Mouse (Mus musculus): ENCODE data around the gene Cltrn. TPM values are rescaled to one million over a fixed set of nuclear protein-coding genes. Genes with fewer than 3 reads are reported as not detected.

Cltrn gene
- polyA plus RNA-seq, 1 experiment from 2014 or later = 0.20 TPM

DNA sequence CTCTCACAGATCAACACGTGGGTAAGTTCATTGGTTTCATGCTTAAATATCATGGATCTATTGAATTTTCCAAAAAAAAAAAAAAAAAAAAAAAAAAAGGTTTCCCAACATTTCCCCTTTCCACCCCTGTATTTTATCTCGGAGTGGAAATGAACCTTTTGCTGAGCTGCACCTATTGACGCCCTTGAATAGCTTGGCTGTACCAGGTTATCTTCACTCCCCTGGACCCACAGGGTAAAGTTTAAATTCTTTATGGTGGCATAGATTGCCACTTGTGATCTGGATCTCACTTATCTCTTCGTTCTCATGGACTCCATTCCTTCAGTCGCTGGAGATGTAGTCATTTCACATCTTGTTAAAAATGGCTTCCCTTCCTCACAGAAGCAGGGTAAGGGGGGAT lies 66.0 kb downstream of the Cltrn start:
- no peak for ATAC-seq
- 86% methylated on average over 5 of the region's 5 CpGs for WGBS

DNA sequence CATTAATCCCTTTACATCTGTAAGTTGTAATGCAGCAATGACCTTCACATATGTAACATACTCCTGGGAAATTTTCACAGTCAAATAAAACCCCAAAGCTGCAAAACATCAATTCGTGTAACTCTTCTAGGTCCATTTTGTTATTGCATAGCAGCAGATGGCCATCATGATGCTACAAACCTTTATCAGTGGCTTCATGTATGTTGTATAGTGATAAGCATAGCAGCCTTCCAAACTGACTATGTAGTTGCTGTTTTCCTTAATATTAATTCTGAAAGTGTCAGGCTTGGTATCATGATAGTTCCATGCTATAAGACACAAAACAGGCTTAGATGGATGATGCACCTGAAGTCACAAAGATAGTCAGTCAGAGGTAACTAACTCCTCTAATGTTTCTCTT lies 76.1 kb downstream of the Cltrn start:
- H3K9ac ChIP-seq (ENCODE audit: low read depth, low read length) = no peak overlapping the region
- H3K27ac ChIP-seq (ENCODE audit: low read depth, low read length) = no peak overlapping the region
- no peak overlapping the region for H3K4me3 ChIP-seq (ENCODE audit: low read length)
- H3K36me3 ChIP-seq (ENCODE audit: control insufficient read depth, insufficient read depth, low read length) = no peaks in the 10 kb centered on the region
- no peaks in the 10 kb centered on the region for H3K9me3 ChIP-seq (ENCODE audit: control insufficient read depth, low read length)
- no peaks in the 10 kb centered on the region for H3K27me3 ChIP-seq (replicated peaks; ENCODE audit: control insufficient read depth, insufficient read depth, low read length)
- ATAC-seq = no peak
- no peaks in the 10 kb centered on the region for H3K4me1 ChIP-seq (ENCODE audit: control insufficient read depth, insufficient read depth, low read depth, low read length)
- 90% methylated on average over 1 of the region's 1 CpGs for WGBS
- H3K4me2 ChIP-seq (ENCODE audit: low read length) = no peak overlapping the region

More for the DNA sequence above, 66.0 kb downstream of the Cltrn start:
- Histone ChIP-seq H3K4me1 (ENCODE audit: control insufficient read depth, insufficient read depth, low read depth, low read length) (no peaks in the 10 kb centered on the region), H3K36me3 (ENCODE audit: control insufficient read depth, insufficient read depth, low read length) (no peaks in the 10 kb centered on the region), H3K27me3 (replicated peaks; ENCODE audit: control insufficient read depth, insufficient read depth, low read length) (no peaks in the 10 kb centered on the region), H3K4me2 (ENCODE audit: low read length) (no peak overlapping the region), H3K4me3 (ENCODE audit: low read length) (no peak overlapping the region), H3K27ac (ENCODE audit: low read depth, low read length) (no peak overlapping the region), H3K9ac (ENCODE audit: low read depth, low read length) (no peak overlapping the region), H3K9me3 (ENCODE audit: control insufficient read depth, low read length) (no peaks in the 10 kb centered on the region)

Other genes starting within 250 kb of the Cltrn start
- gene Ap1s2, start 179.8 kb upstream of the Cltrn start, polyA plus RNA-seq (2015; fragmentation: Nextera tagmentation; extraction: Ambion mirVana) = 131 and 138 TPM in 2 replicates
- 55.6 and 60.1 TPM in 2 replicates for gene Zrsr2, start 130.2 kb upstream of the Cltrn start, polyA plus RNA-seq (2015; fragmentation: Nextera tagmentation; extraction: Ambion mirVana)
- gene Car5b, start 60.8 kb upstream of the Cltrn start, polyA plus RNA-seq (2015; fragmentation: Nextera tagmentation; extraction: Ambion mirVana) = 0.96 and 1.2 TPM in 2 replicates
- gene Siah1b, start 12.3 kb upstream of the Cltrn start, polyA plus RNA-seq (2015; fragmentation: Nextera tagmentation; extraction: Ambion mirVana) = 16.9 and 18.1 TPM in 2 replicates
- gene Ace2, start 50.5 kb downstream of the Cltrn start, polyA plus RNA-seq (2015; fragmentation: Nextera tagmentation; extraction: Ambion mirVana) = 0.49 and 1.1 TPM in 2 replicates
- 0.41 and 0.69 TPM in 2 replicates for gene Bmx, start 169.4 kb downstream of the Cltrn start, polyA plus RNA-seq (2015; fragmentation: Nextera tagmentation; extraction: Ambion mirVana)
- 4.6 and 5.7 TPM in 2 replicates for gene Pir, start 180.5 kb downstream of the Cltrn start, polyA plus RNA-seq (2015; fragmentation: Nextera tagmentation; extraction: Ambion mirVana)